ENCODE assay signal across 13 mouse cellular contexts in genomic region chr2:117941517-117942096, GRCm38 (mm10).
DNase-seq lines count a peak whose midpoint lies in the region; ATAC-seq lines count a peak whose summit lies in the region.
"Had no signal": no experiment of that assay in that cellular context is flagged by ENCODE, and none has a peak within 500 bp of the region (broad histone marks: within the 10 kb centered on the region; RNA-seq: fewer than 3 reads in every experiment).

No protein-coding gene starts in this region.

- H3K9ac ChIP-seq in lung, embryonic 15.5 days: no peak overlapping the region
- no peak overlapping the region for H3K9ac ChIP-seq in neural tube, embryonic 15.5 days (replicated peaks)
- no peak overlapping the region for H3K9ac ChIP-seq in liver, embryonic 11.5 days (ENCODE audit: low read depth, low read length)
- H3K9ac ChIP-seq: liver, embryonic 15.5 days had no signal

- peaks cover 9% of the 10 kb centered on the region; the same call in 1 of the 2 replicates for H3K4me1 ChIP-seq in lung, embryonic 15.5 days
- H3K4me1 ChIP-seq in neural tube, embryonic 15.5 days: peaks cover 7% of the 10 kb centered on the region
- H3K4me1 ChIP-seq in liver, embryonic 11.5 days (replicated peaks; ENCODE audit: control insufficient read depth, insufficient read depth, low read length): no peaks in the 10 kb centered on the region
- H3K4me1 ChIP-seq: liver, embryonic 15.5 days had no signal

- H3K27me3 ChIP-seq in lung, embryonic 15.5 days: no peaks in the 10 kb centered on the region
- peaks cover 5% of the 10 kb centered on the region; the same call in 1 of the 2 replicates for H3K27me3 ChIP-seq in neural tube, embryonic 15.5 days (replicated peaks)
- no peaks in the 10 kb centered on the region for H3K27me3 ChIP-seq in liver, embryonic 11.5 days (replicated peaks; ENCODE audit: control insufficient read depth, insufficient read depth, low read length)
- H3K27me3 ChIP-seq: liver, embryonic 15.5 days had no signal

- H3K9me3 ChIP-seq in lung, embryonic 15.5 days: no peaks in the 10 kb centered on the region
- H3K9me3 ChIP-seq in neural tube, embryonic 15.5 days (replicated peaks): no peaks in the 10 kb centered on the region
- H3K9me3 ChIP-seq in liver, embryonic 11.5 days (ENCODE audit: control insufficient read depth, low read length): no peaks in the 10 kb centered on the region
- H3K9me3 ChIP-seq: liver, embryonic 15.5 days had no signal

- H3K4me2 ChIP-seq in lung, embryonic 15.5 days: no peak overlapping the region
- H3K4me2 ChIP-seq in neural tube, embryonic 15.5 days: no peak overlapping the region
- no peak overlapping the region for H3K4me2 ChIP-seq in liver, embryonic 11.5 days
- H3K4me2 ChIP-seq: liver, embryonic 15.5 days had no signal

- WGBS in lung, embryonic 15.5 days: 43% methylated on average over 6 of the region's 6 CpGs
- WGBS in neural tube, embryonic 15.5 days: 36% methylated on average over 6 of the region's 6 CpGs
- WGBS in liver, embryonic 11.5 days: 68% methylated on average over 6 of the region's 6 CpGs

- no peak for DNase-seq in frontal cortex, postnatal 14 days (ENCODE audit: low spot score in 2 of 2)
- DNase-seq in lung, postnatal 14 days: no peak
- no peak for DNase-seq in liver, embryonic 11.5 days (ENCODE audit: low spot score)
- no peak for DNase-seq in layer of hippocampus, adult 9-10 months (ENCODE audit: low spot score)
- DNase-seq: cerebellum, postnatal 36 days; heart, postnatal 36 days; kidney, postnatal 36 days; spleen, adult 18-20 months had no signal

- peak; percentile 79 for ATAC-seq in frontal cortex, adult (ENCODE audit: low TSS enrichment)
- ATAC-seq in lung, embryonic 15.5 days (ENCODE audit: borderline replicate concordance, extremely low read depth, low FRiP score, low TSS enrichment): peak; percentile 27; the same call in 1 of the 2 replicates
- ATAC-seq in common myeloid progenitor, adult 5-6 weeks (replicated peaks; ENCODE audit: low read depth, poor library complexity, severe bottlenecking): 0 out of 2 replicates have a peak, but pooled peaks have one; percentile 31
- peak; percentile 24; the same call in 1 of the 2 replicates for ATAC-seq in neural tube, embryonic 15.5 days (ENCODE audit: low FRiP score)
- ATAC-seq in liver, embryonic 11.5 days (replicated peaks; ENCODE audit: low FRiP score): no peak

- H3K27ac ChIP-seq in lung, embryonic 15.5 days: no peak overlapping the region
- no peak overlapping the region for H3K27ac ChIP-seq in neural tube, embryonic 15.5 days (replicated peaks)
- H3K27ac ChIP-seq in liver, embryonic 11.5 days (ENCODE audit: low read depth, low read length): no peak overlapping the region
- H3K27ac ChIP-seq: liver, embryonic 15.5 days had no signal

- no peak overlapping the region for H3K4me3 ChIP-seq in lung, embryonic 15.5 days
- H3K4me3 ChIP-seq in neural tube, embryonic 15.5 days (replicated peaks): no peak overlapping the region
- H3K4me3 ChIP-seq in liver, embryonic 11.5 days (ENCODE audit: low read depth, low read length): no peak overlapping the region
- H3K4me3 ChIP-seq: liver, embryonic 15.5 days had no signal

- H3K36me3 ChIP-seq in lung, embryonic 15.5 days: no peaks in the 10 kb centered on the region
- no peaks in the 10 kb centered on the region for H3K36me3 ChIP-seq in neural tube, embryonic 15.5 days
- no peaks in the 10 kb centered on the region for H3K36me3 ChIP-seq in liver, embryonic 11.5 days (ENCODE audit: control insufficient read depth, insufficient read depth, low read length)
- H3K36me3 ChIP-seq: liver, embryonic 15.5 days had no signal
